Mouse (Mus musculus) left cerebral cortex, postnatal 4 days (tissue): ENCODE measurements around the gene Armh2. TPM values are rescaled to one million over a fixed set of nuclear protein-coding genes. Genes with fewer than 3 reads are reported as not detected.

Experiments used
- total RNA-seq, 2 experiments: library from RNA; stranded (reverse); gene quantifications; 2 replicates each; pipeline ENCODE4 v1.2.3; 2021

The Armh2 gene
- total RNA-seq, 2 experiments from 2014 or later = not detected

Other genes starting within 250 kb of the Armh2 start
- gene Ripor2, start 159.0 kb upstream of the Armh2 start, total RNA-seq = 10 to 100 TPM; 55.7 to 56.5 TPM
- 1 to 10 TPM; 4.0 to 5.5 TPM for gene Gmnn, start 20.7 kb downstream of the Armh2 start, total RNA-seq
- gene BC005537, start 60.4 kb downstream of the Armh2 start, total RNA-seq = 100 to 1,000 TPM; 219 to 228 TPM
- gene Acot13, start 90.3 kb downstream of the Armh2 start, total RNA-seq = 10 to 100 TPM; 37.2 to 38.3 TPM
- 10 to 100 TPM; 22.4 to 22.6 TPM for gene Tdp2, start 90.4 kb downstream of the Armh2 start, total RNA-seq
- 10 to 100 TPM; 19.1 to 22.2 TPM for gene D130043K22Rik, start 103.9 kb downstream of the Armh2 start, total RNA-seq
- gene Aldh5a1, start 196.4 kb downstream of the Armh2 start, total RNA-seq = 10 to 100 TPM; 40.3 to 44.6 TPM
- gene Gpld1, start 201.9 kb downstream of the Armh2 start, total RNA-seq = 1 to 10 TPM; 2.9 to 3.0 TPM